Mouse (Mus musculus) heart, adult 2 months (tissue): ENCODE data around the gene Creb3l2. TPM values are rescaled to one million over a fixed set of nuclear protein-coding genes. Genes with fewer than 3 reads are reported as not detected.

Source experiments
- DNase-seq, 2 experiments: peaks; one replicate each; pipeline ENCODE4 v3.0.0; 2021
- H3K27ac ChIP-seq: fragments of 200-600 bp; 2 replicates; pipeline ENCODE4 v1.8.1; 2022
- H3K27me3 ChIP-seq: fragments of 200-500 bp; 2 replicates; pipeline ENCODE4 v1.6.1; 2012; ENCODE audit warnings: mild to moderate bottlenecking, low read length, inconsistent platforms, mixed read lengths; ENCODE audit not compliant: control insufficient read depth, insufficient read depth
- H3K36me3 ChIP-seq: fragments of 200-500 bp; 2 replicates; pipeline ENCODE4 v1.6.1; 2012; ENCODE audit warnings: low read length, inconsistent platforms; ENCODE audit not compliant: control insufficient read depth, insufficient read depth
- H3K4me1 ChIP-seq: fragments of 200-500 bp; 2 replicates; pipeline ENCODE4 v1.6.1; 2011; ENCODE audit warnings: low read length; ENCODE audit not compliant: control insufficient read depth, insufficient read depth
- H3K4me3 ChIP-seq: fragments of 200-600 bp; 2 replicates; pipeline ENCODE4 v1.8.1; 2022
- H3K79me2 ChIP-seq: fragments of 200-500 bp; replicated peaks from 2 replicates; pipeline ENCODE4 v1.6.1; 2012; ENCODE audit warnings: mild to moderate bottlenecking, inconsistent platforms, low read length, moderate library complexity, mixed read lengths; ENCODE audit not compliant: control insufficient read depth, insufficient read depth
- H3K9ac ChIP-seq: fragments of 200-500 bp; 2 replicates; pipeline ENCODE4 v1.6.1; 2012; ENCODE audit warnings: low read depth, mild to moderate bottlenecking, control low read depth, inconsistent platforms, low read length, mixed read lengths
- CTCF ChIP-seq: fragments of 200-600 bp; IDR thresholded peaks from 2 replicates; pipeline ENCODE4 v1.8.1; 2022; ENCODE audit warnings: antibody characterized with exemption, mild to moderate bottlenecking, moderate library complexity
- EP300 ChIP-seq: fragments of 200-500 bp; IDR thresholded peaks from 2 replicates; pipeline ENCODE4 v1.6.1; 2011; ENCODE audit warnings: low read depth, low read length, control low read depth; ENCODE audit not compliant: insufficient read depth
- POLR2A ChIP-seq: fragments of 200-500 bp; IDR thresholded peaks from 2 replicates; pipeline ENCODE4 v1.6.1; 2011; ENCODE audit warnings: mild to moderate bottlenecking, low read depth, low read length, control low read depth; ENCODE audit not compliant: insufficient read depth
- WGBS: fragments of 180-500 bp; shearing (Covaris S2); methylation state at CpG from one replicate; pipeline ENCODE4 v1.1.7; 2018; 5-methylcytosine and 5-hydroxymethylcytosine counted together
- intact Hi-C: fragments of 180-260 bp; cut with DNase I; formaldehyde crosslinking; loops from one replicate; pipeline ENCODE4 v1.15.1; 2025
- polyA plus RNA-seq: library from polyadenylated mRNA; depleted of rRNA; stranded (reverse); fragments of >200 nt; gene quantifications from 2 replicates; pipeline ENCODE4 v1.2.3, GENCODE M21; 2012
- total RNA-seq, 2 experiments: library from RNA; stranded (reverse); gene quantifications; 2 replicates each; pipeline ENCODE4 v1.2.3; 2021

The Creb3l2 gene
- total and polyA plus RNA-seq, 3 experiments: 16.7 to 26.5 (median 20.5) TPM

- TF ChIP-seq EP300 (no peak), CTCF (no peak), POLR2A (no peak)
- DNase-seq: no peak
- Histone ChIP-seq H3K4me3 (no peak overlapping the region), H3K27ac (peak overlapping the region; percentile 79), H3K9ac (no peak overlapping the region), H3K36me3 (peaks cover 10% of the 10 kb centered on the region), H3K79me2 (peaks cover 2% of the 10 kb centered on the region), H3K4me1 (peaks cover 26% of the 10 kb centered on the region), H3K27me3 (no peaks in the 10 kb centered on the region)
- intact Hi-C loops: no loop called here
- 82% methylated on average over 10 of the region's 10 CpGs for WGBS
Observed at GRCm38 (mm10) chr6:37414576-37414975, 27.4 kb downstream of the Creb3l2 start.

DNA sequence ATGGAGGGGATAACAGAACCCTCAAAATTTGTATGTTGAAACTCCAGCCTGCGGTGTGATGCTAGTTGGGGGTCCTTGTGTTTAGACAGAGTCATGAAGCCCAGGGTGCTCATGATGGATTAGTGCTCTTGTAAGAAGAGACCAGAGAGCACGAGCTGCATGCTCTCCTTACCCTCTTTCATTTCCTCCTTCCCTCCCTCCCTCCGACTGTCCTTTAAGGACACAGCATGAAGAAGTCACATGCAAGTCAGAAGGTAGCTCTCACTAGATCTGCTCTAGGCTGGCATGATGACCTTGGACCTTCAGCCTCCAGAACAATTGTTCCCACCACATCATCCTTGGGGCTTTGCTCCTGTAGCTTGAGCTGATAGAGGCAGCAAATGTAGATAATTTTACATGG is 30.2 kb downstream of the Creb3l2 start:
- Histone ChIP-seq H3K79me2 (peaks cover 2% of the 10 kb centered on the region), H3K27ac (no peak overlapping the region), H3K4me3 (no peak overlapping the region), H3K9ac (no peak overlapping the region), H3K27me3 (no peaks in the 10 kb centered on the region), H3K4me1 (peaks cover 15% of the 10 kb centered on the region), H3K36me3 (peaks cover 2% of the 10 kb centered on the region; the same call in 1 of the 2 replicates)
- DNase-seq: no peak
- intact Hi-C loops: no loop called here
- WGBS: 82% methylated on average over 3 of the region's 3 CpGs
- TF ChIP-seq CTCF (no peak), EP300 (no peak), POLR2A (no peak)

DNA sequence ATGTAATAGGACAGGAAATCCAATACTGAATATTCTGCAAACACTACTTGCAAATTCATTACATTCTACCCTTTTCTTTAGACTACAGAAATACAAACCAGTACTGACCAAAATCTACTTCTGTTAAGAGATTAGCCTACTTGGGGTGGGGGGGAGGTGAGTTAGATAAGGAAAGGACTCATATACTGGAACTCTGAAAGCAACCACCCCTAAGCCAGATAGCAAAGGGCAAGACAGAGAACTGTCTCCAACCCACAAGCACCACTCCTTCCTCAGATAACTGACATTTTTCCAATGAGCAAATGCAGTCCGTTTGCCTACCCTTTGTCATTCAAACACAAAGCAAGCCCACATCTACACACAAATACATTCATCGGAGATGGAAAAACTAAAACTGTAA is 32.1 kb downstream of the Creb3l2 start:
- intact Hi-C loops: no loop called here
- Histone ChIP-seq H3K4me1 (peaks cover 12% of the 10 kb centered on the region), H3K79me2 (peaks cover 2% of the 10 kb centered on the region), H3K4me3 (no peak overlapping the region), H3K27me3 (no peaks in the 10 kb centered on the region), H3K27ac (no peak overlapping the region), H3K9ac (no peak overlapping the region), H3K36me3 (peaks cover 1% of the 10 kb centered on the region; the same call in 1 of the 2 replicates)
- WGBS: 62% methylated on average over 2 of the region's 2 CpGs
- TF ChIP-seq POLR2A: no peak
- no peak for TF ChIP-seq CTCF
- TF ChIP-seq EP300: no peak
- no peak for DNase-seq

DNA sequence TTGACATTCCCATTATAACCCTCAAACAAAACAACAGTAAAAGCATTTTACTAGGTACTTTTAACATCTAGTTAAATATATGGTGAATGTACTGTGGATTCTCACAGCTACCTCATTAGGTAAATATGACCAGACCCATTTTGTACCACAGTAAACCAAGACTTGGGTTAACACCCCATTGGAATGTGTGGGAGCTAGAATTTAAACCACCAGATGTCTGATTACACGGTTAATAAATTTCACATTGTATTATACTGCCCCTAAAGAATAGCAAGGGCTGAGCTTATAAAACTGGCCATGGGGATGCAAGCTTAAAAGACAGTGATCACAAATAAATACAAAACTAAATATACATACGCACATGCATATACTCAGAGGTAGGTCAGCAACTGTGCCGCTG is 34.1 kb downstream of the Creb3l2 start:
- Histone ChIP-seq H3K27me3 (no peaks in the 10 kb centered on the region), H3K9ac (no peak overlapping the region), H3K27ac (no peak overlapping the region), H3K4me1 (peaks cover 13% of the 10 kb centered on the region), H3K36me3 (no peaks in the 10 kb centered on the region; the same call in 1 of the 2 replicates), H3K79me2 (no peaks in the 10 kb centered on the region; the same call in none of the 2 replicates), H3K4me3 (no peak overlapping the region)
- intact Hi-C loops: no loop called here
- TF ChIP-seq EP300 (no peak), CTCF (no peak), POLR2A (no peak)
- 91% methylated on average over 3 of the region's 3 CpGs for WGBS
- no peak for DNase-seq

DNA sequence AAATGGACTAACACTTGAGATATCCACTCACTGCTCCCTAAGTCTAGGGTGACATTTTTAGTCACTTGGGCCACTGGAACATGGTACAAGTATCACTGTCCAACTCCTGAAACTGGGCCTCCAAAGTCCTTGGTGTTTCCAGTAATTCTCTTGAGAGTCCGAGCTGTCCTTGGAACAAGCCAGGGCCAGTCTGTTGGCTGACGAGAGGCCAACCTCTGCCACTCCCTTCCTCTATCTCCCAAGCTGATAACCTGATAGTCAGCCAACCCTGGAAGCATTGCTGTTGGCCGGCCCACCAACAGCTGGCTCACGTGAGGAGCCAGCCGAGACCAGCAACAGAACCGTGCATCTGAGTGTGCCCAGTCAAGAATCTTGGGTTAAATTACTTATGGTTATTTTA is 35.0 kb downstream of the Creb3l2 start:
- peaks cover 9% of the 10 kb centered on the region for H3K4me1 ChIP-seq
- H3K36me3 ChIP-seq: no peaks in the 10 kb centered on the region; the same call in 1 of the 2 replicates
- no peak overlapping the region for H3K27ac ChIP-seq
- peaks cover 1% of the 10 kb centered on the region for H3K79me2 ChIP-seq
- TF ChIP-seq CTCF (no peak), POLR2A (no peak), EP300 (no peak)
- no peak for DNase-seq
- intact Hi-C loops: no loop called here
- 39% methylated on average over 6 of the region's 6 CpGs for WGBS
- no peak overlapping the region for H3K9ac ChIP-seq
- H3K27me3 ChIP-seq: no peaks in the 10 kb centered on the region
- H3K4me3 ChIP-seq: no peak overlapping the region

GRCm38 (mm10) chr6:37406018-37406417 is 35.9 kb downstream of the Creb3l2 start:
- Histone ChIP-seq H3K79me2 (peaks cover 1% of the 10 kb centered on the region), H3K4me3 (no peak overlapping the region), H3K27me3 (no peaks in the 10 kb centered on the region), H3K36me3 (peaks cover 2% of the 10 kb centered on the region; the same call in 1 of the 2 replicates), H3K4me1 (peaks cover 10% of the 10 kb centered on the region), H3K27ac (no peak overlapping the region), H3K9ac (no peak overlapping the region)
- no peak for DNase-seq
- WGBS: 84% methylated on average over 10 of the region's 10 CpGs
- intact Hi-C loops: no loop called here
- TF ChIP-seq CTCF (no peak), POLR2A (no peak), EP300 (no peak)
